Mouse (Mus musculus) megakaryocyte, embryonic 14.5 days (primary cell): ENCODE data around the gene Syvn1.

Experiments used
- FLI1 ChIP-seq: IDR thresholded peaks from 2 replicates; pipeline ENCODE4 v1.6.1; 2012; ENCODE audit warnings: low read length, inconsistent platforms, mixed read lengths
- GATA1 ChIP-seq: IDR thresholded peaks from 3 replicates; pipeline ENCODE4 v1.6.1; 2012; ENCODE audit warnings: mixed read lengths, low read length, inconsistent platforms, borderline replicate concordance

- no peak for TF ChIP-seq GATA1
- no peak for TF ChIP-seq FLI1
Observed at GRCm38 (mm10) chr19:6015511-6016315, 30.7 kb upstream of the Syvn1 start, which contains the start of gene Capn1.
